Mouse (Mus musculus) kidney, postnatal 14 days (tissue): ENCODE data around the gene Xrcc4.
"Not testable (repeated sequence)": the region's sequence is repeated elsewhere in the genome, so short reads cannot be mapped to it uniquely, and the experiment has no call there.

Experiments used
- DNase-seq: peaks from one replicate; pipeline ENCODE4 v3.0.0; 2022; ENCODE audit warnings: mixed read lengths

Gene Xrcc4

DNA sequence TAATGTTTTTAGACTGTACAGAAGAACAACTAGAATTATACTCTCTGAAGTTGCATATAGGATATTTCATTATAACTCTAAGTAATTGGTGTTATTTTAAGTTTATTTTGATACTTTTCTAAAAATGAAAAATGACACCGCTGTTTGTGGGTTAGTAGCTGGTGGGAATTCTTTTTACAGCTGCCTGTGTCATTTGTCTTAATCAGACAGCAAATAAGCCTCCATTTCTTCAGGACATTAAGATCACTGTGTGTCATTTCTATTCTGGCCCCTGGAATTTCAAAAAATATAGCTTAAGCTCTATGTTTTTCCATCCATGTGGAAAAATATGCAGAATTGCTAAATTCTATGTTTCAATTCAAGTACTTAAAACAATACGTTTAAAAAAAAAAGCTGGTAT lies 287.5 kb downstream of the Xrcc4 start:
- no peak for DNase-seq

DNA sequence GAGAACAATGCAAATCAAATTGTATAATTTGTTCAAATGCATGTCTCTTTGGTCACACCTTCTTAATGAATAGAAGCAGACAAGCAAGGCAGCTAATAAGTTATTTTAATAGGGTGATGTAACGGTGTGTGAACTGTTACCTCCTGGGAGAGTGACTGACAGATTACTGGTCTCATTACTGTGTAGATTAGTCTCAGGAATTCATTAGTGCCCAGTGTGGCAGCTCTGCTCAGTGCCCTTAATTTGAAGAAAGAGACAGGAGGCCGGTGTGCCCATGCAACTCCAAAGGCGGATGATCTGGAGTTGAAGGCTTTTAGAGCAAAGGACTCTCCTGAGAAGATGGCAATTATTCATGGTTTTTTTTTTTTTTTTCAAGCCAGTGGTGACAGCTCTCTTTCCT lies 291.7 kb downstream of the Xrcc4 start:
- DNase-seq = no peak

DNA sequence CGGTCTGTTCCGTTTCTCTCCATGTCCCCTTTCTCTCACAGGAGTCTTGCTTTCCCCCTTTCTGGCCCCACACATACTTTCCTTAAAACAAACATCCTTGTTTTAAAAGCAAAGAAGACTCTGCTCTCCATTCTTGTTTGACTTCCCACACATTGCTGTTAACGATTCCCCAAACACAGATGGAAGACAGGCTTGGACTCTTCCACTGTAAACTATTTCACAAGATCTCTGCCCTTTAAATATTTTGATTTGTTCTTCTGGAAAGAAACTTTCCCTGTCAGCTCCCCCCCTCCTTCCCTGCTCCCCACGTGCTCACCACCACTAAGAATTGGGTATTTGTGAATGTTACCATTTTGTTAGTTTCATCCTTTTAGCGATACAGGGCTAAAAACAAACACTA lies 297.9 kb downstream of the Xrcc4 start:
- DNase-seq = no peak

DNA sequence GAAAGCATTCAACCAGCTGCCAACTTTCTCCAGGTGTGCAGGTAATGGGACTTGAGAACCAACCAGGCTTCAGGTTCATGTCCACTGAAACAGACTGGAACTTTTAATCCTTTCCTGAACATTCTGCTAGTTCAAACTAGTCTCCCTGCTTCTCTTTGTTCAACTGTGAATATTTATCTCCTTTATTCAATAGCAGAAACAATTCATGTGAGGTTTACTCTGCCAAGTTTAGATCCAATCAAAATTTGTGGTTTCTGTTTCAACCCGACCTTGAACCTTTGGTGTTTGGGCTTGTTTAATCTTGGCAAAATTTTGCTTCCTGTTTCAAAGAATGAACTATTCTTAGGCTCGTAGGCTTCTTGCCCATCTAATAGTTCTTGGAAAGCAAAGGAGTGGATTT lies 306.5 kb downstream of the Xrcc4 start:
- DNase-seq = no peak

DNA sequence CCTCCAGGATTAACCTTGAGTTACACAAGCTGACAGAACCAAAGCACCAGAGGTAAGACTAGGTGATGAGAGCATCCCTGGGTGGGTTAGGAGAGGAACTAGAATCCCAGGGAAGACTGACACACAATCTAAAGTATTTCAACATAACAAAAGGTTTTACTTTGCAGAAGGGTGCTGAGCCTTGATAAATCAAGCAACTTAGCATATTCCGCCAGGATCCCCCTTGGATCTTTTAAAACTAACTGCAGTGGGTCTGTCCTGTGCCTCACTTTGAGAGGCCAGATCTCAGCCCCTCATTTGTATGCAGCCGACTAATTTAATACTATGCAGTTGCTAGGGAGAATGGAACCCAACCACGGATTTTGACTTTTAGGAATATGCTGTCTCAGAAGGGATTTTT lies 309.1 kb downstream of the Xrcc4 start:
- no peak for DNase-seq

DNA sequence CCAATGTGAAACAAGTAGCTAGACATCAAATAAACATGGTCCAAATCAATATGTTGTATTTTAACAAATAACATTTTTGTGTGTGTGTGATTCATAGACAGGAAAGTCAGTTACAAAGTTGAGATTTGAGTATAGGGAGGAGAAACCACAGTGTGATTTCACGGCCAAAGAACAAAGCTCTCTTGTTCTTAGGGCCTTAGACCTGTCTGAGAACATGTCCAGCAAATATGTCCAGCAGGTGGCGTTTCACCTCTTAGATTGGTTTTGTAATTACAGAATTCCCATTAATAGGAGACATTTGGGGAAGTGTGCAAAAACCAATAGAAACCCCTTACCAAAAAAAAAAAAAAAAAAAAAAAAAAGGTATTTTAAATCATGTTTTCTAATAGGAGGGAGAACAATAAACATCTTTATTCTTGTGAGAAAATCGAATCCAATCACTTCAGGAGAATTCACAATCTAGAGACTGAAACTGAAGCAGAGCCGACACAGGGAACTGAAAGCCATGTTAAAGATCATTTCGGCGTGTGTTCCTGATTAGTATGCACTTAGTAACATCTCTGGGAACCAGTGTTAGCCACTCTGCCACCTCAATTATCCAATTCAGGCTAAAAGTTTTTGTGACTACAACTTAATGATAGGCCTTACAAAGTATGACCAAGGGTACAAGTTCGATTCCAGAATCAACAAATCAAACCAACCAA lies 310.0 kb downstream of the Xrcc4 start:
- DNase-seq = peak; percentile 70

DNA sequence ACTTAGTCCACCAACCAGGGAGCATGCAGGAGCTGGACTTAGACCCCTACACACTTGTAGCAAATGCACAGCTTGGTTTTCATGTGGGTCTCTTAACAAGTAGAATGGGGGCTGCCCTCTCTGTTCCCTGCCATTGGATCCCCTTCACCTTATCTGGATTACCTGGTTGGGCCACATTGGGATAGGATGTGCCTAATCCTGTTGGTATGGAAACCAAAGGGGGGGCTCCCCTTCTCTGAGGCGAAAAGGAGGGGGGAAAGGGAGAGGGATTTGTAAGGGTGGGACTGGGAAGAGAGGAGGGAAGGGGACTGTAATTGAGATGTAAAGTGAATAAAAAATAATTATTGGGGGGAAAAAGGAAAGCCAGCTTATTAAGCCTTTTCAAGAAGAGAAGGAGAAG lies 311.6 kb downstream of the Xrcc4 start:
- DNase-seq = no peak

DNA sequence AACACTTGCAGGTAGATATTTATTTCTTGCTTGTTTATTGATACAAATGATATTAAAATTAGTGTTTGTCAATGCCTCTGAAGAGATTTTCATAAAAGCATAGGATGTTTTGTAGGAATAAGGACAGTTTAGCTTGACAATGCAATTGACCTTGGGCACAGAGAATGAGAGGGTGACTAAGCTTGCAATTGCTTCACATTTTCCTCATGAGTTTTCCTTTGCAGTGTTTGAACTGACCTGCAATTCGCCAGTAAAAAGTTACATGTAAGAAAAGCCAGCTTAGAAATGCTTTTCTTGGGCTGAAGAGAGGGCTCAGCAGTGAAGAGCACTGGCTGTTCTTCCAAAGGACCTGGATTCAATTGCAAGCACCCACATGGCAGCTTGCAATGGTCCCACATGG lies 312.3 kb downstream of the Xrcc4 start:
- DNase-seq = no peak

DNA sequence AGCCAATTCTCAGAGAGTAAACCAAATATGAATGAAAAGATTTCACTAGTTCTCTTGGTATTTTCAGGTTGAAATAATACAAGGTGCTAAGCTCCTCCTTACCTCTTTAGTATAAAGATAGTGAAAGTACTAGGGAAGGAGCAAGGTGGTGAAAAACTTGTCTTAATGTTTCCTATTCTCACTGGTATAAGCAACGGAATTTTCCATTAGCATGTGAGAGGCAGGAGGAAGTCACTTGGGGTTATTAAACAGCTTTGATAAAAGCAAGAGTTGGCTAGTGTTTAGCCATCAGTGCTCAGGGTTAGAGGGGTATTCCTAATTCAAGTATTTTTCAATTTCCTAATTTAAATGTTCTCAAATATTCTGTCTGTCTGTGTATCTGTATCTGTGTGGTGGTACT lies 322.9 kb downstream of the Xrcc4 start:
- DNase-seq = no peak

DNA sequence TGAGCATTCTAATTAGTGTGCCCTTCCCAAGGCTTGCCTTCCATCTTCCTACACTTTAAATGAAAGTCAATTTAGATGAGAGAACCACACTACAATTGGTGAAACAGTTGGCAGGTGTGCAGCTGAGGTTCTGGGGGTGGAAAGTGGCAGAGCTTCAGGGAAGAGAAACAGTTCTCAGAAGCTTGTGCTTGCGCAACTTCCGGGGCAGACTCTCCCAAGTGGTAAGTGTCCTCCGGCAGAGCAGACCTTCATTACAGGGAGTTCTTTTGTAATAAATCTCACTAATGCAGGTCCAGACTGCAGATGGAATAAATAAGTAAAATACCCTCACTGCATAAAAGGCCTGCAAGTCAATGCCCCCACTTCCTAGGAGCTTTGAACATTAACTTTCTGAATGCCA lies 323.4 kb downstream of the Xrcc4 start:
- DNase-seq = no peak

DNA sequence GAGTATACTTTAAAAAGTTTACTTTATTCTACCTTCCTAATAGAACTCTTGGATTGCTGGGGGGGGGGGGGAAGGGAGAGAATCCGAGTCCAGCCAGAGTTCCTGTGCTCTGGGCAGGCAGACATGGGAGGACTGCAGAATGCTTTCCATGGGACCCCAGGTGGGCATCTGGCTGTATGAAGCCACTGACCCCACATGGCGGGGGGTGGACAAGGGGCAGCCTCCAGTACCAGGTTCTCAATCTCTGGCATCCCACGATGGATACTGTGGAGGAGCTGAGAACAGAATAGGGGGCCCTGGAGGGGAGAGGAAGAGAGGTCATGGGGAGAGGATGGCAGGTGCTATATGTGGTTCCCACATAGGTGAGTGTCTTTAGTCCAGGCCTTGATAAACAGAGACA lies 327.1 kb downstream of the Xrcc4 start:
- DNase-seq = no peak

DNA sequence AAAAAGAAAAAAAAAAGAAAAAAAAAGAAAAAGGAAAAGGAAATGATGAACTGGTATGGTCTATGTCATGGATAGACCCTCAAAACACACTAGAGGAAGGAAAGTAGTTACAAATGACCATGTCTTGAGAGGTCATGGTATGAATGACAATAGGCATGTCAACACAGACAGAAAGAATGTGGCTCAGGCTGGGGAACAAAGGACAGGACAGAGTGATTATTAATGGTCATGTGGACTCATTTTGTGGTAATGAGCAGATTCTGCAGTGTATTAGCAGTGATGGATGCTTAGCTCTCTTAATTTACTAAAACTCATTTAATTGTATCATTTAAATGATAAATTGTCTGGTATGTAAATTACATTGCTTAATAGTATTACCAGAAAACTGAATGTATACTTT lies 333.1 kb downstream of the Xrcc4 start:
- DNase-seq = no peak

DNA sequence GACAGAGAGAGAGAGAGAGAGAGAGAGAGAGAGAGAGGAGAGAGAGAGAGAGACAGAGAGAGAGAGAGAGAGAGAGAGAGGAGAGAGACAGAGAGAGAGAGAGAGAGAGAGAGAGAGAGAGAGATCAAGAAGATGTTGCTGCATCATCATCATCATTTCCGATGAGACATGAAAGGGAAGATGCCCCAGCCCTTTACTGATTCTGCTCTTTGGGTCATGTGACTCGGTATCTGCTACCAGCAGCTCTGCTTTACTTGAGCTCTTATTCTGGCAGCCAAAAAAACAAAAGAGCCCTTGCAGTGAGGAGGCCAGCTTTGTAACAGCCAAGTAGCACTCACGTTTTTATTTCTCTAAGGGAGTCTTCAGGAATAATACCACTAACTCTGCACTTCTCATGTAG lies 338.8 kb downstream of the Xrcc4 start:
- not testable (repeated sequence) for DNase-seq

DNA sequence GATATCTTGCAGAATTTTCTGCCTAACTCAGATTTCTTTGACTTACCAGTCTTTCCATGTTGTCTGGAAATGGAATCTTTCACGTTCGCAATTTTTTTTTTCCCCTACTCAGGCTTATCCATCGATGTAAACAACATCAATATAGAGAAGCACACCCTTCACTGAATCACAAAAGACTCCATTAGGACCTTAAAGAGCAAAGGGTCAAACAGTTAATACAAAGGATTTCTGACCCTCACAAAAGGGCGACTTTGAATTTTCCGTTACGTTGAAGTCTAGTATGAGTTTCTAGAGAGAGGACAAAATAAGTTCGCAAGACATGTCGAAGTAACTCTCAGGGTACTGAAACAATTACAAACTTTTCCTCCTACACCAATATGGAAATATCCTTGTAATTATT lies 346.2 kb downstream of the Xrcc4 start:
- no peak for DNase-seq

DNA sequence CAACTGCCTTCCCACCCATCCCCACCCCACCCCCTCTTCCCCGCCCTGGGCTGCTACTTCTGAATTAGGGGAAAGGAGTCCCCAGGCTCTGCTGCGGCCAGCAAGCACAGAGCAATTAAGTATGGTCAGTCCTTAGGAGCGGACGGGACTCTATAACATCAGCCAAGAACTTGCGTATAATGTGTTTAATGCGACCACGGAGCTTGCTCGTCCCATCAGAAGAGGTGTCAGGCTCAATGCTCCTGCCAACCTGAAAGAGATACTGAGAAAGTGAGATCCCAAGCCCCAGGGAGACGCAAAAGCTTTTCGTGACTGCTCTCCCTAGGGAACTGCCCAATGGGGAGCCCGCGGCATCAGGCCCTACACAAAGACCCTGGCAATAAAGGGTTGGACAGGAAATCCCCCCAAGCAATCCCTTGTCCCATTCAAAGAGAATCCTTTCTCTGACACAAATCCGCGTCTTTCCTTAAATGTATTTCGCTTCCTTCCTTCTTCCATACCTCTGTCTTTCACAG lies 346.7 kb downstream of the Xrcc4 start:
- no peak for DNase-seq

DNA sequence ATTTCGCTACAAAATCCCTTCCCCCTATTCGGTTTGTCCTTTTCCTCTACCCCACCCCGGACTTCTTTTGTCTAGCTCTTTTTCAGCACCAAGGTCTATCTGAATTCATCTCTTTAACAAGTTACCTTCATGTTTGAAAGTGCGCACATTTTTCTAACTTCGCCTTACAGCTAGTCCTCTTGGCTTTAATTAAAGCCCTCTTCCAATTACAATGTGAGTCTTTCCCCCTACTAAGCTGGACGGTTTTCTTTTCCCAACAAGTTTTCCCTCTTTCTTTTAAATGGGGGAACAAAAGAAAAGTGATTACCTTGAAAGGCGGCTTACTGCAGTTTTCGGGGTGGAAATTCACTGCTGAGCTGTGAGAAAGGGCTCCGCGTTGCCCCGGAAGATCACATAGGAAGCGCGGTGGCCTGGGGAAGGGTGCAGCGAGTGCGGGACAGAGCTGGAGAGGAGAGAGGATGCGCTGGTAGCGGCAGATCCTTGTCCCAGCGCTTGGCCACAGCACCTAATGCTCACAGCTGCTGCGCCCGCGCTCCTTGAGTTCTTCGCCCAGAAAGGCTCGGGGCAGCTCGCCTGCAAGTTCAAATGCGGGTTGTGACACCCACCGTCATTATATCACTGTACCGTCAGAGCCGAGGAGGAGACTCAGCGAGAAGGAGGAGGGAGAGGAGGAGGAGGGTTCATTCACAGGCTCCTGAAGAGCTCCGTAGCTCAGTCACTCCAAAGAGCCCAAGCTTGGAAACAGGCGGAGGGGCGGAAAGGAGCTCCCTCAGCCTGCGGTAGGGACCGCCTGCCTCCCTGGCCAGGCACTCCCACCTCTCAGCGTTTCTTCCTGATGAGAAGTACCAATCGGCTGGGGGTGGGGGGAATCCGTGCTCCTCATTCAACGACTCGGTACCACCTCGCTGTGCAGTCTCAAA lies 347.4 kb downstream of the Xrcc4 start, which contains the start of gene Vcan:
TSS of gene Vcan (minus strand) at position 744 of the 920 bp plus-strand sequence.
- peak; percentile 23 for DNase-seq

DNA sequence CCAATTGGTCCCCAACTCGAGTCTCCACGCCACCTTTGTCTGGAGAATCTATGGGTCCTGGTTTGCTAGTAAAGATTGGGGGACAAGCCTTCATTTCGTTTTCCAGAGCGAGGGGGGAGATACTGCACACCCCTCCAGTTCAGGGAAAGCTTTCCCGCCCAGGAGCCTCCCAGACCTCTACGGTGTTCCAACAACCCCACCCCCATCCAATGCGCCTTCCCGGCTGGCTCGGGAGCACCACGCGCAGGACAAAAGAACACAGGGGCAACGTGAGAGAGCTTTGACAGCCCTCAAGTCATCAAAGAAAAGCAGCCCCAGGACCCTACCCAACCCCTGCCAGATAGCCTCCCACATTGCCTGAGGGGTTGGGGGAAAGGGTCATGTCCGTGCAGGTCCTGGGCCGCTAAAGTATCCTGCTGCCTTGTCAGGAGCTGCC lies 348.3 kb downstream of the Xrcc4 start:
- DNase-seq = peak; percentile 15

DNA sequence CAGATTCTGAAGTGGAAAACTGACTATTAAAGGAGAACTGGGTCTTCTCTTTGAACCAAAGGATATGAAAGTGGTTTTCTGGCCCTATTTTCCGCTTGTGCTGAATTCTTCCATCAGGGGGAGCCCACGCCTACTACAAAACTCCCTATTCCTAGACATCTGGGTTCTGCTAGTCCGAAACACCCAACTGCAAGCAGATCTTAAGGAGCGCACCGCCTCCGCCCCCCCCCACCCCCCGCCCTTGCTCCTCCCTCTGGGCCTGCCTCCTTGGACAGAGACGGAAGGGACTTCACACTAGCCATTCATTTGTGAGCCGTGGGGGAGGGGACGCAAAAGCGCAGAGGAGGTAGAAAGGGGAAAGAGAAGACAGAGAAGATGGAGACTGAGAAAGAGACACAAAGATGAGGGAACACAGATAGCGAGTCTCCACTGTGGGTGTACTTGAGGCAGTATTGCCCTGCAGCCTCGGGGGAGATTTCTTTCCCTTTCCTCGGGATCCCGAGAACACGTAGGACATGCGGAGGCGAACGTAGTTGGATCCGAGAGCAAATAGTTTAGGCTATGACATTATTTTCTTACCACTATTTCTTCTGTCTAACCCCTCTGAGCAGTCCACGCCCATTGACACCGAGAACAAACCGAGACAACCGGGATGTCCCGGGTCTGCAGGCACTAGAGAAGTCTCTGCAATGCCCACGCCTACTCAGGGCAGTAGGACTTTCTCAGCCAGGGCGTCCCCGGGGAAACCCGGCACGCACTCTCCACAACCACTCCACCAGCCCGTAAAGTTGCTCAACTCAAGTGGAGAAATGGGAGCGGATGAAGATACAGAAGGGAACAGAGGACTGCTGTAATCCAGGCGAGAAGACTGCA lies 348.9 kb downstream of the Xrcc4 start:
- peak; percentile 79 for DNase-seq

DNA sequence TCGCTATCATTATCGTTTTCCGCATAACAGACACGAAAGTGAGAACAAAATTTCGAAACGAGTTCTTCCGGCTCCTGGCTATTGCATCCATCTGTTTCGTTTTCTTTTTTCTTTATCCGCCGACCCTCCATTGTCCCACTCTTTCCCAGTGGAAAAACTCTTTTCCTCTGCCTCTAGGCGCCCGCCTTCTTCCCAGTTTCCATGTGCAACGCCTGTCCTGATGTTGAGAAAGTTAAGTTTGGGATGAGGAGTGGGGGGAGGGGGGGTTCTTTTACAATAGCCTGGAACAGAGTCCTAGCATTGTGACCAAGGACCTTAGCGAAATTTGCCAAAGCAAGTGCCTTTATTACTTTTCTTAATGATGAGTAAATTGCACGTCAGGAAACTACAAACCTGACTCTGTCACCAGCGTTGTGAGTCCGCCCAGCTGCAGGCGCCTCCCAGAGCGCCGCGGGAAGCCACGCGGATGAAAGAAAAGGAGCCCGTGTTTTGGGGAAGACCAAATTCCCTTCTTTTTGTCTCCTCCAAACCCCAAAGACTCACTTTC lies 349.6 kb downstream of the Xrcc4 start:
- no peak for DNase-seq

DNA sequence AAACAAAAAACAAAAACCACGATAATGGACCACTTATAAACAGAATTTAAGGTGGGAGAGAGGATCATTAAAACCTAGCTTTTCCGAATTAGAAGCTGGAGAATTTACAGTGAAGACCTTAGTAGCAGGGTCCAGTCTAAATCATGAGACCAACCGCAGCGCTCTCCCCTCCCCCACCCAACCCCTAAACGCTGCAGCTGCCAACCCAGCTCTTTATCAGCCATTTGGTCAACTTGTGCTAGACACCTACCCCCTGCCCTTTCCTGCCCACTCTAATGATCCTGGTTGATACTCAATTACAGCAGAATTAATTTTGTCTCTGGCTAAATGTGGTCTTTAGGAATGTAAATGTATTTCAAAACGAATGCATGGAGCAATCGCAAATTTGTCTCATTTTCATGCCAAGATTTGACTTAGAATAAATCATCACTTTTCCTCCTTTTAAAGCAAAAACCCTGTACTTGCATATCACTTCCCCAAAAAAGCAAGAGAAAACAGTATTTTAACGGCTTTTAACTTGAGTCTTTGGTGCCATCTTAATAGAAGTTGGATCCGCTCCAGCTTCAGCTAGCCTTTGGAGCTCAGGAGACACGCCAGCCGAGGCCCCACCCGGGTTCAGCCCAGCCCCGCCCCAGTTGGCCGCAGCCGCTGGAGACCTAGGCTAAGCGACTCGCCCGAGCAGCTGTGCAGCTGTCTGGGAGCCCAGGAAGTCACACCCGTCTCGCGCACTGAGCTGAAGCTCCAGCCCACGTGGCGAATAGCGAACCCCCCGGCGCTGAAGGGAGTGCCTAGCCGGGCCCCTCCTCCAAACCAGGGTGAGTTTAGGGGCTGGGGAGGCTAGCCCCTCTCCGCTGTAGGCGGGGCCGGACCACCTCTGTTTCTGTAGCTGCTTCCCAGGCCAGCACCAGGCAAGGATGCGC lies 350.4 kb downstream of the Xrcc4 start:
- DNase-seq = peak; percentile 88

DNA sequence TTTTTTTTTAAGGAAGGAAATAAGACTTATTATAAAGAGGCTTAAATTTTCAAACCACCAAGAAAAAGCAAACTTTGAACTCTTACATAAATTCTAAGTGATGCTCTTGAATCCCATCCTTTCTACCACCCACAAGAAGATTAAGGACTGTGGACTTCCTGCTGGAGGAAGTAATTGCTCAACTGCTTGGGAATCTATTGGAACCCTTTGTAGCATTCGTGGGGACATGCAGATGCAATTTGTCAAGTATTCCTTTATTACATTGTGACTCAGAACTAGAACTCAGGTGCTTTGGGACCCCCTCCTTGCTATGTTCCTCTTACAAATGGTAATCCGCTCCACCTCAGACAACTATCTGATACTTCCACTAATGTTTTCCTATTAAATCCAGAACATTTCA lies 351.1 kb downstream of the Xrcc4 start:
- DNase-seq = no peak
